Mouse (Mus musculus) cerebellum, adult 2 months (tissue): ENCODE results near the gene Cyp2j9.
"Not testable (repeated sequence)": the region's sequence is repeated elsewhere in the genome, so short reads cannot be mapped to it uniquely, and the experiment has no call there.

Experiments
- CTCF ChIP-seq: fragments of 200-500 bp; IDR thresholded peaks from 2 replicates; pipeline ENCODE4 v1.5.1; 2011; ENCODE audit warnings: low read depth, mild to moderate bottlenecking, control low read depth, low read length, moderate library complexity, borderline replicate concordance; ENCODE audit not compliant: insufficient read depth
- POLR2A ChIP-seq: fragments of 200-500 bp; IDR thresholded peaks from 2 replicates; pipeline ENCODE4 v1.6.1; 2011; ENCODE audit warnings: low read length, control low read depth, borderline replicate concordance; ENCODE audit not compliant: insufficient read depth

DNA sequence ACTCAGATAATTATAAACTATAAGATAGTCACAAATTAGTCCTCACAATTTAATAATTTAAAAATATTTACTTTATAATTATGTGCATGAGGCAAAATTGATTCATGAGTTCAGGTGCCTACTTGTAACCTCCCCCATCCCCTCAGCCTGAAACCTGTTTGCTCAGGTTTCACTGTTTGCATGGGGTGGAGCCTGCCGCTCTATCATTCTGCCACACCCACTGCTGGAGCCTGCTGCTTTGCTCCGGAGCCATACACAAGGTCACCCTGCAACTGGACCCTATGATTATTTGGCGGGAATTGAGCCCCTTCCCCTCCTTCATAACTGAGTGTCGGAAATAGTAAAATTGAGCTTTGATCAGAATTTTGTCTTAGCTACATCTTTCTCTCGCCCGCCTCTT lies 11.0 kb downstream of the Cyp2j9 start:
- TF ChIP-seq POLR2A, CTCF: not testable (repeated sequence)
